Mouse (Mus musculus) thymus, postnatal 4 days (tissue): ENCODE data around the gene Shank2.

Experiments used
- DNase-seq: peaks from one replicate; pipeline ENCODE4 v3.0.0; 2021

Gene Shank2

DNA sequence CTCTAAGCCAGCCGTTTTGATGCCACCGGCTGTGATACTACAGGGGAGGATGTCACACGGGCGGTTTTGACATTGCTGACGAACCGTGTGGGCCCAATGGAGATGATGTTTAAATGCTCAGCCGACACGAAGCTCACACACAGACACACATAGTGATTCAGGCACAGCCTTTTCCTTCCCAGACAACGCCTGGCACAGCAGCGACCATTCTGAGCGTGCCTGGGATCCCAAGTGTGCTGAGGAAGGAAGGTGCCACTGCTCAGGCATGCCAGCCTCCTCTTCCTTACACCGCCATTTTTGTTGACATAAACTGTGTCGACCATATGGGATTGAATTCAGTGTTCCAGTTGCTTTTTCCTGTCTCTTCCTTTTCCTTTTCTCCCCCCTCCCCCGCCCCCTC is 172.6 kb downstream of the Shank2 start:
- DNase-seq: no peak

DNA sequence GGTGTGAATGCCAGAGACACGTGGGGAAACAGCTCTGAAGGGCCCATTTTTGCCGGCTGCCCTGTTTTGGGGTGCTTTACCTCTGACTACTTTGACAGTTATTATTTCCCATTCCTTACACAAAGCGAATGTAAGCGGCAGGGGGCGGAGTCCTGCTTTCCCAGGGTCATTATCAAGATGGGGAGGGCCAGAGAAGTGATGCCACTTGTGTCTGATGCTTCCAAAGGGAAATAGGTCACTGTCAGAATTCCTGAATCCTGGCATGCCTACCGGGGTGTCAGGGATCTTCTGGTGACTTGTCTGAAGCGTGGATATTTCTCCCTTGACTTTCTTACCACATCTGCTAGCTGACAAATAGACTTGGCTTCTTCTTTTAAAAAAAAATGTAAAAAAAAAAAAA is 173.3 kb downstream of the Shank2 start:
- no peak for DNase-seq

DNA sequence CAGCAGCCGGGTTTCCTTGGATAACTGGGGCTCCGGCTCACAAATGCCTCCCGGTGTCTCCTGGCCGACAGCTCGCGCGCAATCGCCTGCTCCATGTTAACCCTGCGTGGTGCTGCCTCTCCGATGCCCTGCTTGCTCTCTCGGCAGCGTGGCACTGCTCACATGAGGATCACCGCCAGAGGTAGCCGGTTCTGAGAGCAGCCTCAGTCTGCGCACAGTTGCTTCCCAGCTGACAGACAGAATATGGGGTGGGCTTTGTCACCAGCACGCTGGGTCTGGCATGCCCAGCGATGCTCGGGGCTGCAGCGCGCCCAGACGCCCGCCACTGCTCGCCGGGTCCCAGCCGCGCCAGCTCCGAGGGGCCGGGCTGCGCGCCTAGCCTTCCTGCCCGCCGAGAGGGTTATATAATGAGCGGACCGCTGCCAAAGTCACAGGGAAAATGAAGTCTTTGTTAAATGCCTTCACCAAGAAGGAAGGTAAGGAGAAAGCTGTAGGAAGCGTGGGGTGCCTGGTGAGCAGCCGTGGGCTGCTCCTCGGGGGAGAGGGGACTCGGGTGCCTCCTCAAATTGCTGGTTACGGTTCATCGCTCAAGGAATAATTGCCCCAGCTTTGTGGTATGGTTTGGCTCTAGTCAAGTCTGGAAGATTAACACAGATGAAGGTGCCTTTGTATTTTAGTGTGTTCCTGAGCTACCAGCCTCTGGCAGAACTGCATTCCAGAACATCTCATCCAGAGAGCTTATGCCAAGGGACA is 173.9 kb downstream of the Shank2 start:
- no peak for DNase-seq

DNA sequence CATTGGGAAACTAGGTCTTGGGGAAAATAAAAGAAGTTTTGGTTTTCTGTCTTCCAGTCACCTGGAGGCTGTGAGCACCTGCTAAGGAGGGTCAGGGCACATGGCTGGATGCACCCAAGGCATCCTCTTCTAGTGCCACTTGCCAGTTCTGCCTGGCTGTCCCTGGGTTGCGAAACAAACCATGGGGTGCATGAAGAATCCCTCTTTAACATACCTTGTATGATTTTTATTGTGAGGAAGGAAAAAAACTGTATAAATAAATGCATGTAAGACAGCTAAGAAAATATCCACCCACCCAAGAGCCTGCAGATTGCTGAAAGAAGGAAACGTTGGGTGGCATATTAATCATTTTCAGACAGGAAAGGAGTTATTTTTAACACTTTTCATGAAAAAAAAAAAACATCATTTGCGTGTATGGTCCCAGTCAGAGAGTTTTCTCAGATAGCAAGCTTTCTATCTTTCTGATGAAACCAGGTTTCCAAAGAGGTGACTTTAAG is 174.6 kb downstream of the Shank2 start:
- no peak for DNase-seq

DNA sequence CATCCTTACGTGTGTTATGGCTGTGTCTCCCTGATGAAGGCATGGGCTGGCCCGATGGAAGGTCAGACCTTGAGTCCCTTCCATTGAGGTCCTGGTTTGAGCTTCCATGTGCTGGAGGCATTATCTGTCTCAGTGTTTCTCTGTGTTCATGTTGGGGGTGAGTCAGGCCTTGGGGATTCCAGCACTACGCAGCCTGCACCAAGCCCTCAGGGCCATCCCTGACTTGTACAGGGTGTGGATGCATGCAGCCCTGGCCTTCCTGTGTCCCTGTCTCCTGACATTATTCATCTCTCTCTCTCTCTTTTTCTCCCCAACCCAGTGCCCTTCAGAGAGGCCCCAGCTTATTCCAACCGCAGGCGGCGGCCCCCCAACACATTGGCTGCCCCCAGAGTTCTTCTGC is 177.7 kb downstream of the Shank2 start:
- no peak for DNase-seq

DNA sequence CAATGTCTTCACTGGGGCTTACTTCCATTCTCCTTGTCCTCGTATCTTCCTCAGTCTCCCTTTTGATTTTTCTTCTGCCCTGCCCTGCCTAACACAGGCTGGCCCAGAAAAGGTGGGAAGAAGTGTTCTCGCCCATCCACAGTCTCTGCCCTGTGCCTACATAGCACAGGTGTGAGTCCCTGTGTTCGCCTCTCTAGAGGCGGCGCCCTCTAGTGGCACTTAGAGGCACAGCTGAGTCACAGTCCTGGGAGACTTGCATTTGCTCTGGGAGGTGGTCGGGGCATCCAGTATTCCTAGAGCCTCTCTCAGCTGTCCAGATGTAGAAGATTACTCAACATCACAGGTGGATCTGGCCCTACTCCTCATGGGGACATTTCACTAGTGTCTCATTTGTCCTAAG is 179.2 kb downstream of the Shank2 start:
- peak; percentile 77 for DNase-seq

DNA sequence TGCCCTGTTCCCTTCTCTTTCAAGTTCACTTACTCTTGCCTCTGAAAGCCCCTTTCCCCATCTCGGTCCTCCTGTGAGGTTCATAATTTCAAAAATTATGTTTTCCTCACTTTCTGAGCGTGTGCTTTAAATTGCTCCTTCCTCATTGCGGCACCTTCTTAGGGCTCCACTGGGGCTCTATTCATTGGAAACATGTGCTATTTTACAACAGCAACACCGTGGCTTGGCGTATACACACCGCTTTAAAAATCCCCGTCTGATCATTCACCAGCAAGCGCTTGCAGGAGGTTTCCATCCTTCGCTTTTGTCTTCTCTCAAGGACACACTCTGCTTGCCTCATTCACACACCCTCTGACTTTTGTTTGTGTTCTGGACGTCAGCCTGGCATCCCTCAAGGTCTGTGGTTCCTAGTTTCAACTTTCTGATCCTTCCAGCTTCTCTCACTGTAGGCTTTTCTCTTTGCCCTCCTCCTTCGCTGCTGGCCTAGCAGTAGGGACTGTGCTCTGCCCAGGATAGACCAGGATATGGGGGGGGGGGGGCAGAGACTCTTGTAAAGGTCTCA is 186.2 kb downstream of the Shank2 start:
- no peak for DNase-seq

DNA sequence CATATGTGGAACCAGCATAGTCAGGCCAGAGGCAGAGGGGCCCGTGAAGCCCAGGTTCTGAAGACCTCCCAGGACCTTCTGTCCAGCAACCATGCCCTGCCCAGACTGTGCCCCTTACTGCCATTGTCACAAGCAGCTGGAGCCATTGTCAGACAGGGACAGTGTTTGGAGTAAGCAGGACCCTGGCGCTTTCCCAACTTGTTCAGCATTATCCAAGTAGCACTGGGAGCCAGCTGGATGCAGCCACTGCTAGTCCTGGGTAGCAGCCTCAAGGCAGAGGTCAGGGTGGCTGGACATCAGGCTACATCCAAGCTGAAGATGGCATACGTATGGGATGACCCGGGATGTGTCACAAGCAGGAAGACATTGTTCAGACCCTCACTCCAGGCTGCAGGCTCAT is 187.7 kb downstream of the Shank2 start:
- no peak for DNase-seq

DNA sequence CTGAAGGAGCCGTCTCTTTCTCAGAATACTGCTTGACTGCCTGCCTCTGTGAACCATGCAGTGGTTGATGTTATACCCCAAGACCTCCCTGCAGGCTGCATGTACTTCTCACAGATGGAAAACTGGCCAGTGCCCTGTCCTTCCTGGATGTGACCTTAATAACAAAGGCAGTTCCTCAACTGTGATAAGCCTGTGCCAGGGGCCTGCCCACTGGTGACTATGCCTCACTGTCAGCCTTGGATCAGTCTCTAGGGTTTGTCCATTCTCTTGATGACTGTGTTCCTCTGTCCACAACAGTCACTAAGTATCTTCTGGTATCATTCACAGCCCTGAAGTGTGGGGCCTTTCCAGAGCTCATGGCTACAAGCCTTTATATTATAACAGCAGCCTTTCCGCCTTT is 196.8 kb downstream of the Shank2 start:
- no peak for DNase-seq

DNA sequence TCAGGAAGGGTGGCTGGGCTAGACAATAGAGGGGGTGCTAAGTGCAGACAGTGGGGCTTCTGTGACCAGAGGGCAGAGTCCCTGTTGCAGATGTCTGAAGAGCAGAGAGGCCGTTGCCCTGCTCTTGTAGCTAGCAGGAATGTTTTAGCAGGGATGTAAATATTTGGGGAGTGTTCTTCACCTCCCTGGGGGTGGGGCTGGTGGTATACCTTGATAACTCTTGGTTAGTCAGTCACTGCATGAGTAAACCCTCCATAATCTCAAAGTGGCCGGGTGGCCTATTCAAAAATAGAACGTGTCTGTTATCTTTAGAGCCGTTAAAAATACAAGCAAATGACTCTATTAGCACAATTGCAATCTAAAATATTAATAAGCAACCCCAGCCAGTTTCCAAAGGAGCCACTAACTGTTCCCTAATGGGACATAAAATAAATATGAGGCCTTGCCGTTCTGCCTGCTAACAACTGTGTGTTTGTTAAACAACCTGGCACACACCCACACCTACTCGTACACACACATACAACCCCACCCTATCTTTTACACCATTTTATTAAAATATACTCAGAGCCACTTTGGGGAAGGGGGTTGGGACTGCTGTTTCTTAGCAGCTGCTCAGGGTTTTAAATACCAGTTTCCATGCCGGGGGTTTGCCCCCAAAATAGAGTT is 200.4 kb downstream of the Shank2 start:
- no peak for DNase-seq

DNA sequence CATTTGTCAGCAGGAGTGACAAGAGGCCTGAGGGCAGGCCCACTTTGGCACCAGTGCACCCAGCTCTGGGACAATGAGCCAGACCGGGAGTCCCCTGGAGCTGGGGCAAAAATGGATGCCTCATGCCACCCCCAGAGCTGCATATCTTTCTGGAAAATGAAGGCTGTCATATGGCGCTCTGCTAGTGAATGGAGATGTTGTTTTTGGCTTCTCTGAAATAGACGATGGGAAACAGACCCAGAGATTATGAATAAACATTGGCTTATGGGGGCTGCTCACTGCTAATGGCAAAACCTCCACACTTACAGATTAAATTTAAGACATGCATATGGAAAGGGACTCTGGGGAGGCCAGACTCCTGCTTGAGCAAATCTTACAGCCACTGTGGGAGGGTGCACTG is 202.6 kb downstream of the Shank2 start:
- no peak for DNase-seq

DNA sequence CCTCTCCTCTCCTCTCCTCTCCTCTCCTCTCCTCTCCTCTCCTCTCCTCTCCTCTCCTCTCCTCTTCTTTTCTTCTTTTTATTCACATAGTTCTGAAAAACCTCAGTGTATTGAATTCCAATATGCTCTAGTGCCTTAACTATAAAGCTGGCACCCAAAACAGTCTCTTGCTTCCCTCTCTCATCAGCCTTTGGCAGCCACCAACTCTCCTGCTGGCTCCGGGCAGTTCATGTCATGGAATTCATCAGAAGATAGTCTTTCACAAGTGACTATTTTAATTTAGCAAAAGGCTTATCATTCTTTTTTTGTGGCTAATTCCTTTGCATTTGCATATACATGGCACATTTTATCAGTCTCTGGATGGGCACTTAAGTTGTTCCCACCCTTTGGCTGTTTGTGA is 203.4 kb downstream of the Shank2 start:
- no peak for DNase-seq

DNA sequence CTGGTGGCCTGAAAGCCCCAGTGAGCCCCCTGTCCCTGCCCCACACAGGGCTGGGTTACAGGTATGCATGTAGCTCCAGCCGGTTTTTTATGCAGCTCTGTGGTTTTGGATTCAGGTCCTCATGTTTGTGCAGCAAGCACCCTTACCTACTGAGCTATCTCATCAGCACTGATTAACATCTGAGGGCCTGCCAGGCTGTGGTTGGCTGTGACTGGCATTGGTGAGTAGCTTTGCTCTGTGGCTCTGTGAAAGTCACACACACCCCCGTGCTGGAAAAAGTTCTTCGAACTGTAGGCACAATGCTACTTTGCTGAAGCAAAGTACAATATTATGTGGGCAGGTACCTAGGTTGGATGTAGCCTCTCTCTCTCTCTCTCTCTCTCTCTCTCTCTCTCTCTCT is 204.1 kb downstream of the Shank2 start:
- DNase-seq: no peak

DNA sequence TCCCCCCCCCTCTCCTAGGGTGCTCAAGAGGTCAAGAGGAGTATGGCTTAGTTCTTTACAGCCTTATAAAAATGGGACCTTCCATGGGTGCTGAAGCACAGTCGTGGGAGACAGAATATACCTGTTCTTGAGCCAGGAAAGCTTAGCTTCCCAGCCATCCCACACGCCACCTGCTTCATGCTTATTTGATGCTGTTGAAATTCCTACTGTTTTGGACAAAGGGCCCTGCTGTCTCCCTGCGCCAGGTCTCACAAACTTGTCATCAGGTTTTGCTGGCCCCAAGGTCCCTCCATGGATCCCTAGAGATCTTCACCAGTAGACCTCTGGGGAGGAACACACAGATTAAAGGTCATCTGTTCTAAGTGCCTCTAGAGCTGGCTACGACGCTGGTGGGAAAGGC is 204.5 kb downstream of the Shank2 start:
- no peak for DNase-seq

DNA sequence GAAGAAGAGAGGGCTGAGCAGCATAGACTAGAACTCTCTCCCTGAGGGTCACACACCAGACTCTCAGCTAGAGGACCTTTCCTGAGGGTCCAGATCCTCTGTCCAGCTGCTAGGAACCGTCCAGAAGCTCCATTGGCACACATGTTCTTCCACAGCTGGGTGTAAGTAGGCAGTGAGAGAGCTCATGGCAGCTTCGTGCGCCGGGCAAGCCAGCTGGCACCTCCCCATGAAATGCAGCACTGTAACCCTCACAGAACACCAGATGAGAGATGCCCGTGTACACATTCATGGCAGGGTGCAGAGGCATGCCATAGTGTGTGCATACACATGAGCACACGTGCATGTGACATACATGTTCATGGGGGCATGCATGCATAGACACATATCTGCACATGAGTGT is 205.4 kb downstream of the Shank2 start:
- no peak for DNase-seq

DNA sequence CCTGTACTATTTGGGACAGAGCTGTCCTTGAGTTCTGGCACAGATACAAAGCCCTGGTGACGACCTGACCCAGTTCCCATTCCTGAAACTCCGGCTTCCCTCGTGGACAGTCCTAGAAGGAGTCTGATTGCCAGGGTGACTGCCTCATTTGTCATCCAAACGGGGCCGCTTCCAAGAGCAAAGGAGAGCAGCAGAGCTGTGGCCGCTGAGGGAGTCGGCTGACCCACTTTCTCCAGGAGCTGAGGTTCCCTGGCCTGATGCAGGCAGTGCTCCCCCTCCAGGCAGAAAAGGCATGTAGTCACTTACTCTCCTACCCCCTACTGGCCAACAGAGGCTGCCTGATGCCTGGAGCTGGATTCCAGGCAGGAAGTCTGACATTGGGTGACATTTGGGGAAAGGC is 206.1 kb downstream of the Shank2 start:
- DNase-seq: peak; percentile 29

DNA sequence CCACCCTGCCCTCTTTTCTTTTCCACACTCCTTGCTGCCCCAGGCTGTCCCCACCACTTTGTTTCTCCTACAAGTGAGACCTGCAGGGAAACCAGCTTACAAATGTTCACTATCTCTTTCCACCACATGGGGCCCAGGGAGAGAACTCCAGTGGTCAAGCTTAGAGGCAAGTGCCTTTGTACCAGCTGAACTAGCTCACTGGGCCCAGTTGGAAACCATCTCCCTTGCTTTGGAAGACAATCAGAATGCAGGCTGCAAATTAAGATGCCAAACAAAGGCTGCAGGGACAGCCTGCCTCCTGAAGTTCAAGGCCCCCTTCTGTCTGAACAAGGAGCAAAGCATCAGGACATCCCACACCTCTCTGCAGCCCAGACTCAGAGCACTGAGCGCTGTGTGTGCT is 206.9 kb downstream of the Shank2 start:
- no peak for DNase-seq

DNA sequence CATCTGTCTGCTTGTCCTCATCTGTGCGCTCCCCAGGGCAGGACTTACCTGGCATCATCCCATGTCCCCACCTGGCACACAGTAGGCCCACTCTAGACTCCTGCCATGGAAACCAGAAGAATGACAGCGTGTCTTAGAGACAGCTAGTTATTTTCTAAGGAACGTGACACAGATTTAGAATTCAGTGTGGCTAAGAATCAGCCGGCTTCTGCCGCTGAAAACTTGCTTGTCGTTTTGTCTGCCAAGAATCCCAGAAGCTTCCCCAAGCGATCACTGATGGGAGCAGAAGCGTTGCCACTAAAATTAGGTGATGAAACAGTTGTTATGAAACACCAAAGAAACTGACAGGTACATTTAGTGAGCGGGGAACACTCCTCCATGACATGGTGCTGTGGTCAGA is 208.8 kb downstream of the Shank2 start:
- DNase-seq: no peak

DNA sequence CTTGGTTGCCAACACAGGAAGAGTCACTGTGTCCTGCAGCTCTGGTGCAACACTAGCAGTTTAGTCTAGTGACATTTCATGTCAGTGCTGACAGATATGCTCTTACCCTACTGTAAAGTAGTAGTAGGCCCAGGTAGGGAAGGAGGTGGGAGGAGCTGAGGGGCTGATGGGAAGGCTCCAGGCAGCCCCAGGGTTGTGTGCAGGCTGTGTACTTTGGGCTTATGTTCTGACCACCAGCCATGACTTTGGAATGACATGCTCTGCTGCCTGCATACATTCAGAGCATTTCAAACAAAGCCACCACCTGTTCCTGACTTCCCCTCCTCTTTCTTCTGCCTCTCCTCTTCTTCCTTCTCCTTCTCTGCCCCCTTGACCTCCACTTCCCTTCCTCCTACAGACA is 211.0 kb downstream of the Shank2 start:
- DNase-seq: no peak

DNA sequence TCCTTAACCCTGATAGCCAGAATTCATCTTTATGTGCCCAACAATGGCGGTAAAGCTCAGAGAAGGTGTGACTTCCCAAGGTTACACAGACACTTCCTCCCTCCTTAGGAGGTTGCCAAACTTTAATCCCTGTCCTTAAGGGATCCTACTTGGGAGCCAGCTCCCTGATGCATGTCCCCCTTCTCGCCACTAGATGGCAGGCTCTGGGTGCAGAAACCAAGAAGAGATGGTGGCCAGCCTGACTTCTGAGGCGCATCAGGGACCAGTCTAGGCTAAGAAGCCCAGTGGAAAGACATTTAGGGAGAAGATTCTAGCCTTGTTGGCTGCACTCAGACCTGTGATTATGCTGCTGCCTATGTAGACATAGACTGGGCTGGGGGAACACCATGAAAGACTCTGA is 215.5 kb downstream of the Shank2 start:
- DNase-seq: peak; percentile 58

DNA sequence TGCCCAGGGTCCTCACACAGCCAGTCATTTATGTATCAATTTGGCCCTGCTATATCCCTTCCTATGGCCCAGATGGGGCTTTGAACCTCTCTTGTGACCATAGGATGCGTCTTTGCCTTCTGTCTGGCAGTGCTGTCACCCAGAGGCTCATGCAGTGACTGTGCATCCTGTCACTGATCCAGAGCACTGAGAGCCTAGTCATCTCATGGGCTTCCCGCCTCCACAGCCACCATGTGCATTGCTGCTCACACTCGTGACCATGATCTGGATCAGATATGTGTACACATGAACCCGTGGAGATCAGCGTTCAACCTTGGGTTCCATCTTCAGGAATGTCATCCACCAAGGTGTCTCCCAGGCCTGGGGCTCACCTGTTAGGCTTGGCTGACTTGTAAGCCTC is 227.0 kb downstream of the Shank2 start:
- no peak for DNase-seq

DNA sequence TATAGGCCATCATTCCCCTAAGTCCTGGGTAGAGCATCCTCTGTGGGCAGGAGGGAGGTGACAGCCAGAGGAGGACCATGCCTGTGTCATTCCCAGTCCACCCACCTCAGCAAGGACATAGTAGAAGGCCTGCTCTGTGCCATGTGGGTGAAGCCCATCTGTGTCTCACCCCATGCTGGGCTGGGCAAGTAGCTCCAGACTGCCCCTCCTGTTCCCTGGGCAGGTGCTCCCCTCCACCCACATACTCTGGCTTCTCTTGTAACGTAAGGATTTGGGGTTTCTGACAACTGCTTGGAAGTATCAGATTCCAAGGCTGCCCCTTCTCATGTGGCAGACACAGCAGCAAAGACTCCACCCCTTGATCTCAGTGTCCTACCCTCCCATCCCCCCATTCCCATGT is 227.7 kb downstream of the Shank2 start:
- no peak for DNase-seq

DNA sequence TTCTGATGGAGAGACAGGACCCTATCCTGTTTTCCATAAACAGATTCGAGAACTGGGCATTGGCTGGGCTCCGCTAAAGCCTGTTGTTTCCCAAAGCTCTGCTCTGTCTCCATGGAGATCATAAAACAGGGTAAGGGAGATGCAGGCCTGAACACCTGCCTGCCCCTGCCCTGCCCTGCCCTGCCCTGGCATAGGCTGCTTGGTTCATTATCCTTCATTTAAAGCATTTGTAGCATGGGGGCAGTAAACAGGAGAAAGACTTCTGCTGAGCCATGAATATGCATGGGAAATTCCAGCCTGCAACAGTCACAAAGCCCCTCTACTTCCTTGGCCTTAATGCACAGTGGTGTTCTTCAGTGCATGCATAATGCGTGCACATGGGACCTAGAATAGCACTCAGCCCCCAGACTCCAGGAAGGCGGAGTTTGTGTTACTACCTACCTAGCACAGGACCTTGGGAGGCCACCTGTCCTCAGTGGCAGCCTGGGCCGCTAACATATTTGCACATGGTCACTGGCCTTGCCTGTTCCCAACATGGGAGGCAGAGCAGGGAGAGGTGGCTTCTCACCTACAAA is 230.5 kb downstream of the Shank2 start:
- DNase-seq: no peak

DNA sequence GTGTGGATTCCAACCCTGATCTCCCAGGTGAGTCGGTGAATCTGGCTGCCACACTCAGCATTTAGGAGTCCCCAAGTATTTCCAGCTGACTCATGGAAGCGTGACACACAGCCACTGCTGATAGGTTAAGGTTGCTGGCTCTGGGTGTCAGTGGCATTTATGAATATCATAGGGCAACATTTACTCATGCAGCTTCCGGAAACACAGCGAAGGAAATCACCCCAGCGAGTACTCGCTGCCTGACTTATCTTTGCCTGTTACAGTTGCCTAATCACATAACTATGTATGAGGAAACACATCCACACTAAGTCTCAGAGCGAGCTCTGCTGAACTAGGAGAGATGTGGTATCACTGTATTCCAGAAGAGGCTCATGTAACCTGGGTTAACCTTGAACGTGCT is 231.8 kb downstream of the Shank2 start:
- no peak for DNase-seq
